Mouse (Mus musculus) T-helper 1 cell (primary cell): ENCODE measurements around the gene Creg1.

ENCODE experiments used
- in situ Hi-C: fragments of 300-600 bp; cut with MboI, MseI; formaldehyde crosslinking; loops from one replicate; pipeline ENCODE4 v1.15.1; 2025; ENCODE audit warnings: high pct_unique_total_duplicates

Gene Creg1

DNA sequence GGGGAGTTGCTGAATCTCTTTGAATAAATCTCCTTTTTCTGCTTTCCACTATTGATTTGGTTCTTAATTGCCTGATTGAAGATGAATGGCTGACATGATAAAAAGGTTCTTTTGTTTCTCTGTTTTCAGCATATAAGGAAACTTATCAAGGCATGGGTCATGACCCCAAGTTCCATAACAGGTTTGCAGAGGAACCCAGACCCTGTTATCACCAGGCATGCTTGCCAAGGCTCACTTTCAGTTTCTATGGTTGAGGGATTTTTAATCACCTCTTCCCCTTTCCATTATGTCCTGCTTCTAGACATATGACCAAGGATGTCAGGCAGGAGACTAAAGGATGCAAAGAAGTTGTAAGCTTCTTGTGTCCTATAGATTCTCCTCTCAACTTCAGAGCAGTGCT, 12.4 kb upstream of the Creg1 start:
- in situ Hi-C loops = loop anchor here (25.0 kb wide), 1 partner anchor 636 kb away; the partner anchor contains the start of gene Tada1

DNA sequence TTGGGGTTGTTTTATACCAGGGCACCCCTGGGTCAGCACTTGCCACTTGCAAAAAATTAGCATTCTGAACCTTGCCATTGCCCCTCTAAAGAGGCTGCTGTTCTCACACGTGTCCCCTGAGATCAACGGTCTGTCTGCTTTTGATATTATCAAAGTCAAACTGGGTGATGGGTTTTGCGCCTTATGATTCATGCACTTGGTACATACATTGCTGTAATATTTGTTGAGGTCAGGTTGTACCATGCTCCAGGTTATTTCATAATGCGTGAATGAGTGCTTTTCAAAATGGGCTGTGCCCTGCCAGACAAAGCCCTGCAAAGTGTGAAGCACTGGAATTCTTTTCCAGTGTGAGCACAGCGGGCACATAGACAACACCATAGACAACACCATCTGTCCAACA, 11.7 kb upstream of the Creg1 start:
- in situ Hi-C loops = loop anchor here (25.0 kb wide), 1 partner anchor 635 kb away; the partner anchor contains the start of gene Tada1

DNA sequence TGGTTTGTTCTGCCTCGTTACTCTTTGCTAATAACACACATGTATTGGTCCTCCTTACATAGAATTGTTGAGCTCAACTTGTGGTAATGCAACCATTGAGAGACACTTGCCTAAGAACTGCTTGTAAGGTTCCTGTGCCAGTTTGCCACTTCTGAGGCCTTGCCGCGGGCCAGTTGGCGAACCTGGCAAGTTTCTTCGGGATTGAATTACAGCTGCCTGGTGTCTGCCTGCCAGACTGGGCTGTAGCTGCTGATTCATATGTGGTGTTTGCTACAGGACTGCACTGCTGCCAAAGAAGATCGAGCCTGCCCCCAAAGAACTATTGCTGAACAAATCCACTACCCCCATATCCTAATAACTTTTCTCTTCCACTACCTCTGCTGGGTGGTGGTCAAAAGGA, 9.3 kb upstream of the Creg1 start:
- in situ Hi-C loops = loop anchor here (25.0 kb wide), 1 partner anchor 633 kb away; the partner anchor contains the start of gene Tada1

DNA sequence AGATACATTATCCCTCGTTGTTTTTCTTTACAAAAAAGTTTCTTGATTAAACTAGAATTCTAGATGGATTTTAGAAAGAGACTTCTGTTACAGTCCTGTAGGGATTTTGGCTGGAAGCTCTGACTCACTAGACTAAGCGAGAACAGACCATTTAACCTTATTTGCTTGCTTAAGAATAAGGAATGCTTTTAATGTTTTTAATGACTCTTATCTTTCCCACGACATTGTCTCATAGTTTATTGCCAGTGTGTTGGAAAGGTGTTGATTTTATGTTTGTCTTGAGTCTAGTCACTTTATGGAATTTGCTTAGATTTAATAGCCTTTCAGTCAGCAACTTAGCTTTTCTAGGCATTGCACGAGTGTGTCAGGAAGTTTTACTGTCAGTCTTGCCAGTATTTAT, 8.4 kb upstream of the Creg1 start:
- in situ Hi-C loops = loop anchor here (25.0 kb wide), 1 partner anchor 632 kb away; the partner anchor contains the start of gene Tada1

DNA sequence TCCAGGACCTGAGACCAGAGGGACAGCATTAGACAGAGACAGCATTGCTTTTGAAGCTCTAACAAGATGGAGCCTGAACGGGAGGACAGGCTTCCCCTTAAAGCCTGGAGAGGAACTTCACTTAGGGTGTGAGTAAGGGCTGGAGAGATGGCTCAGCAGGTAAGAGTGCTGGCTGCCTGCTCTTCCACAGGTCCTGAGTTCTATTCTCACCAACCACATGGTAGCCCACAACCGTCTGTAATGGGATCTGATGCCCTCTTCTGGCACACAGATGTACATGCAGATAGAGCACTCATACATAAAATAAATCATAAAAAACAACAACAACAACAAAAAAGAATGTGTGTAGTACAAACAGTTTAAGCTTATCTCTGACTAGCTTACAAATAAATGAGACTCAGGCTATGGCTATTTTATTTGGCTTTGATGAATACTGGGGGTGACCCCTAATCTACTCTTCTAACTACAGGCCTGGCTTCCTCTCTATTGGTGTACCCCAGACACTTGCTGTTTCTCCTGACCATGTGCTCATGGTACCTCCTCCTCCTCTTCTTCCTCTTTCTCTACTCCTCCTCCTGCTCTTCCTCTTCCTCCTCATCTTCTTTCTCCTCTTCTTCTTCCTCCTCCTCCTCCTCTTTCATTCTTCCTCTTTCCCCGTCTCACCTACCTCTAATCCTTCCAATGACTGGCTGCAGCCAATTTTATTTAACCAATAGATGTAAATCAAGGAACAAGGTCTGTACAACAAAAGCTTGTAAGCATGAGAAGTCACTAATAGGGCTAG, 1.8 kb upstream of the Creg1 start:
- in situ Hi-C loops = loop anchor here (10.0 to 25.0 kb wide), 2 partner anchors 626 to 1233 kb away; partner anchors contain the start of gene Tada1

DNA sequence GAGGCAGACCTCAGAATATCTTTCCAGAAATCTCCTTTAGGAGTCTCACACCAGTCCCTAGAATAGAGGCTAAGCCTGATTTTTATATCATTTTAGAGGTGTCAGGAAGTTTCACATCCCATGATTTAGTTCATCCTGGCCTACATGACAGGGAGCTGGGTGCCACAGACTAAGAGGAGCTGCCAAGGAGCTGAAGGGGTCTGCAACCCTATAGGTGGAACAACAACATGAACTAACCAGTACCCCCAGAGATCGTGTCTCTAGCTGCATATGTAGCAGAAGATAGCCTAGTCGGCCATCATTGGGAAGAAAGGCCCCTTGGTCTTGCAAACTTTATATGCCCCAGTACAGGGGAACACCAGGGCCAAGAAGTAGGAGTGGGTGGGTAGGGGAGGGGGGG, 1.0 kb upstream of the Creg1 start:
- in situ Hi-C loops = loop anchor here (10.0 to 25.0 kb wide), 2 partner anchors 625 to 1232 kb away; partner anchors contain the start of gene Tada1

DNA sequence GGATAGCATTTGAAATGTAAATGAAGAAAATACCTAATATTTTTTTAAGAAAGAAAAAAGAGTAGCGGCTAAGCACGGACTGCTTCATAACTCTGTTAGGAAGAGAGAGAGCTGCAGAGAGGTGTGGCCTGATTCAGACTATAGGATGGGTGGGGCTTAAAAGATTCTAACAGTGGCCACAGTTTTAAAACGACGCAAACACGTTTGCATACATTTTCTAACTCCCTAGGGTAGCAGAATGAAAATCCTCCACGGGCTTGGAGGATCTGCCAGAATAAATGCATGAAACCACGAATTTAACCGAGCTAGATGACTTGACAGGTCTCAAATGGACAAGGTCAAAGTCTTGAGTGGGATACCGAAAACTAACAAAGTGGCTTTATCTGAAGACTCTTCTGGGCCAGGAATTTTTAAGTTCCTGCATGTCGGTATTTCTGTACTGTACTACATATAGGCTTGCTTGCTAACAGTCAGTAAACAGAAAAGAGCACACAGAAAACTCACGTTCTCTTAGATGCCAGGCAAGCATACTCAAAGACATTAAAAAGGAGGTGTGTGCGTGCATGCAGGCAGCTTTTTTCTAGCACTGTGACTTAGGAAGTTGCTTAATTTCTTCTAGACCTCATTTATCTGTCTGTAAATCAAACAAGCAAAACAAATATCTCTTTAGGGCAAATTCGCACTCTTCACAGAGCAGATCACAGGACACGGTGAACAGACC, 472 bp upstream of the Creg1 start:
- in situ Hi-C loops = loop anchor here (10.0 to 25.0 kb wide), 2 partner anchors 624 to 1232 kb away; partner anchors contain the start of gene Tada1

DNA sequence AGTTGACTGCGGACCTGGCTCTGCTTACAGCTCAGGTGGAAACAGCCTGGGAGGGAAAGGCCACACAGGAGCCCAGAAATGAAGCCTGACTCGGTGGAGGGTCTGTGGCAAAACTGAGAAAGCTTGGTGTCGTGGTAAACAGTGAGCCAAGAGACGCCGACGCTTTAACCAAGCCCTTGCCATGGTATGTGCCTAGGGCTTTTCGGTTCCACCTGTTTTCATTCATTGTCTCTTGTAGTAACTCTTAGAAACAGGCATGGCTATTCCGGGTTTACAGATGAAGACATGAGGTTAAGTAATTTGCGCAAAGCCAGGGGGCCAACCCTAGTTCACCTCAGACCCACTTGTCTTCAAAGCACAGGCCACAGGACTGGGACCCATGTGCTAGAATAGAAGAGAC, 1.0 kb downstream of the Creg1 start:
- in situ Hi-C loops = loop anchor here (10.0 to 25.0 kb wide), 2 partner anchors 623 to 1230 kb away; partner anchors contain the start of gene Tada1

DNA sequence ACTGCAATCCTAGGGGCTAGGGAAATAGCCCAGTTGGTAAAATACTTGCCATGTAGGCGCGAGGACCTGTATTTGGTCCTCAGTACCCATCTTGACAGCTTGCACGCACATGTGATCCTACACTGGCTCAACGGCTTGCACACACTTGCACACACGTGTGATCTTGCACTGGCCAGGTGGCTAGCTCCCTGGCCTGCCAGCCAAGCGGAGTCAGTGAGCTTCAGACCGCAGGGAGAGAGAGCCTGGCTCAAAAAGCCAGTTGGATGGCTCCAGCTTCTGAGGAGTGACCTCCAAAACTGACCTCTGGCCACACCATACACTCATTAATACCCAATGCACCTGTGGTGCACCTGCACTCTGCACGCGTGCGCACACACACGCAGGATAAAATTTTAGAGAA, 1.5 kb downstream of the Creg1 start:
- in situ Hi-C loops = loop anchor here (5.0 to 25.0 kb wide), 3 partner anchors 547 to 1230 kb away; partner anchors contain the start of gene Tada1

DNA sequence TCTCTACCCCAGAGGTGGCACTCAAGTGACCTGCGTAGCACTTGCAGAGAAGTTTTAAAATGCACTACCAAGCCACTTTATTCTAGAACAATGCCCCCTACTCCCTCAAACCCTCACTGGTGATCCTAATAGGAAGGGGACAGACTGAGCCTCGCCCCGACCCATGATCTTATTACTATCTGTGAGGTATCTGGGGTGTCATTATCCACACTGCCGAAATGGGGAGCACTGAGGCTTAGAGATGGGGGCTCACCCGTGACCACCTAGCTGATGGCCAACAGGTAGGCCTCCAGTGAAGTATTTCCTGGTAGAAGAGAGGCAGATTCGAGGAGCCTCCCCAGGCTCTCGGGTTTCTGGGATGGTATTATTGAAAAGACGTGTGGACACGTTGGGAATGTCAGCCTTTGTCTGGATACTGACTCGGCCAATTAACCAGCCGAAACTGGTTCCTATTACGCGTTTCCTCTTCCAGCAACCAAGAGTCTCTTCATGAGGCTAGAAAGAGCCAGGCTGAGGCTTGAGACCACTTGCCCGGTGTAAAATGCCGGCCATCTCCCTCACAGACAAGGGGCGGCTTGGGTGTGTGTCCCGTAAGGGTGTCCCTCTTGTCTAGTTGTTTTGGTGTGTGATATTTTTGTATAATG, 2.2 kb downstream of the Creg1 start:
- in situ Hi-C loops = loop anchor here (5.0 to 25.0 kb wide), 3 partner anchors 547 to 1229 kb away; partner anchors contain the start of gene Tada1

DNA sequence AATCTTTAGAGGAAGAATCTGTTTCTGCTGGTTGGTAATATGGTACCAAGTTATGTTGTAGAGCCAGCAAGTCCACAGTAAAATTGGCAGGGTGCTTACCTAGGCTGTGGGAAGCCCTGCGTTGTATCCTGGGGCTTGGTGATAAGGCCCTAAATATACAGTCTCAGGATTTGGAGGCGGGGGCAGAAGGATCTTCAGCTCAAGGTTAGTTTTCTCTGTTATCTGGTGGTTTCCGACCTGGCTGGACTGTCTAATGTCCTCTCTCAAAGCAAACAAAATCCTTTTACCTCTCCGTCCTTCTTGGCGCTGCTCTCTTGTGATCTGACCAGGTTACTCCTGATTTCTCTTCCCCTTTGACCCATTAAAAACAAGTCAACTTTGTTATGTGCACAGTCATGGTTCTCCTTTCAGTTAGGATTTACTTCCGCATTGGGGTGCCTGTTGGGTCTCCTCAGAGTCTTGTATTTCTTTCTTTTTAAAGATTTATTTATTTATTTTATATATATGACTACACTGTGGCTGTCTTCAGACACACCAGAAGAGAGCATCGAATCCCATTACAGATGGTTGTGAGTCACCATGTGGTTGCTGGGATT, 2.8 kb downstream of the Creg1 start:
- in situ Hi-C loops = loop anchor here (5.0 to 25.0 kb wide), 3 partner anchors 546 to 1228 kb away; partner anchors contain the start of gene Tada1

DNA sequence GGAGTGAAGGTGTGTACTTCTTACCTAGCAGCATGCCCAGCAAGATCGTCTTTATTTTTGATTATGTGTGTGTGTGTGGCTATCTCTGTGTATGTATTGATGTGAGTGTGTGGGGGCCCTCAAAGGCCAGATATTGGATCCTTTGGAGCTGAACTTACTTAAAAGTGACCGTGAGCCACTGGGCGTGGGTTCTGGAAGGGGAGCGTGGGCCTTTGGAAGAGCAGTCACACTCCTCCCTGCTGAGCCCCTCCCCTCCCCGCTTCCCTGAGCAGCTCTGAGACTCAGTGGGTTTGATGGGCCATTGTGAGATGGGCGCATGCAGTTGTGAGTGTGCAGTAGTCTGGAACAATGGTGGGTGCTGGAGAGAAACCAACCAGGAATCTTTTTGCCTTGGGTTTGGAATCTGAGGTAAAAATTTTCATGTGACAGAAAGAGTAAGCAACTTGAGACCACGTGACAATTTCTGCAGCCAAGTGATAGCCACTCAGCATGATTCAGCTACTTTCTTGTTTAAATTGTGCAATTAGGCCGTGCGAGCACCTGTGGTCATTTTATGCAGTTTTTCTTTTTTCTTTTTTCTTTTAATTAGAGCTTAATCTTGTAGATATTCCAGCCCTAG, 5.5 kb downstream of the Creg1 start:
- in situ Hi-C loops = loop anchor here (5.0 to 25.0 kb wide), 3 partner anchors 543 to 1226 kb away; partner anchors contain the start of gene Tada1

DNA sequence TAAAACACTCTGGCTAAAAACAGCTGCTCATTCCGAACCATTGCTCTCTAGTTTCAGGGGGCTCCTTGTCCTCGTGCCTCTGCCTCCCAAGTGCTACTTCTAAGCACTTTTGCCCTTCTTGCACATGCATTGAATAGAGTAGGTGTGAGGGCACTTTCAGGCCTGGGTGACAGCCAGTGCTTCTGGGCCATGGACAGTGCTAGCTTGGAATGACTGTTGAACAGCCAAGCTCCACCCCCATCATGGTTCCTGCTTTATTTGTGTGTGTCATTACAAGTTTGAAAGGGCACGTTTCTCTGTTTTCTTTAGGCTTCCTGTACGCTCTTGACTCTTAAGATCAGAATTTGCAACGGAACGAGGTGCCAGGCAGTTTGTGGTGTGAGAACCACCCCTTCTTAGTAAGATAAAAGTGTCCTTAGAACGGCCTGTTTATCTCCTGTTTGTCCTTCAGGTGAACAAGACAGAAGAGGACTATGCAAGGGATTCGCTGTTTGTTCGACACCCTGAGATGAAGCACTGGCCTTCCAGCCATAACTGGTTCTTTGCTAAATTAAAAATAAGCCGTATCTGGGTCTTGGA, 6.7 kb downstream of the Creg1 start:
- in situ Hi-C loops = loop anchor here (10.0 to 25.0 kb wide), 2 partner anchors 215 to 617 kb away; partner anchors contain the start of gene Tada1

DNA sequence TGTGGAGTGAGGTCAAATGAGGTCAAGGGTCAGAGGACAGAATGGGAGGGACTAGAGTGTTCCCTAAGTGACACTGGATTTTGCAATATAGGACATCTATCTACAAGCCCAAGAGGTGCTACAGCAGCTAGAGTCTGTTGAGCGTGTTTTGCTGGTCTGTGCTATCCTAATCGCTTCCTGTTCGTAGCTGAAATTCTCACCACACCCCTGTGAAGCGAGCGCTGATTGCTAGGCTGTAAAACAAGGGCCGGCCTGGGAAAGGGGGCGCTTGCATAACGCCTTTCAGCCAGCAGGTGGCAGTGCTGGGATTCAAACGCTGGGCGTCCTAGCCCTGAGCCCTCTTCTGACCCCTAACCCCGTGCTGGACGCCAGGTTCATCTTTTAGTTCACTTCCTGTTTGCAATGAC, 7.9 kb downstream of the Creg1 start:
- in situ Hi-C loops = loop anchor here (10.0 to 25.0 kb wide), 2 partner anchors 213 to 616 kb away; partner anchors contain the start of gene Tada1

DNA sequence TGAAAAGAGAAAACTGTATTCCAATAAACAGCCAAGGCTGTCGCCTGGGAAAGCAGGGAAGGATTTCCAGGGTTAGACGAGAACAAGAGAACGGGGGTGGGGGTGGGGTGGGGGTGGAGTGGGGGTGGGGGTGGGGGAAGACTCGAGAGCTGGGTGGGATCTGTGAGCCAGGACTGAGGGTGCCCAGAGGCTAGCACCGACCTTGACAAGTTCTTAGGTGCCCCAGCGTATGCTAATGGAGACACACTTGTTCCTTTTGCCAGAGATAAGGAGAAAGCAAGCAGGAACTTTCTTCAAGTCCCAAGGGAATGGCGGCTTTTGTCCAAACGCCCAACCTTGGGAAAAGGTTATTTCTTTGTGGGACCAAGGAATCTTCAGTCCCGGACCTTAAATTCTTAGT, 8.5 kb downstream of the Creg1 start:
- in situ Hi-C loops = loop anchor here (10.0 to 25.0 kb wide), 2 partner anchors 213 to 615 kb away; partner anchors contain the start of gene Tada1

DNA sequence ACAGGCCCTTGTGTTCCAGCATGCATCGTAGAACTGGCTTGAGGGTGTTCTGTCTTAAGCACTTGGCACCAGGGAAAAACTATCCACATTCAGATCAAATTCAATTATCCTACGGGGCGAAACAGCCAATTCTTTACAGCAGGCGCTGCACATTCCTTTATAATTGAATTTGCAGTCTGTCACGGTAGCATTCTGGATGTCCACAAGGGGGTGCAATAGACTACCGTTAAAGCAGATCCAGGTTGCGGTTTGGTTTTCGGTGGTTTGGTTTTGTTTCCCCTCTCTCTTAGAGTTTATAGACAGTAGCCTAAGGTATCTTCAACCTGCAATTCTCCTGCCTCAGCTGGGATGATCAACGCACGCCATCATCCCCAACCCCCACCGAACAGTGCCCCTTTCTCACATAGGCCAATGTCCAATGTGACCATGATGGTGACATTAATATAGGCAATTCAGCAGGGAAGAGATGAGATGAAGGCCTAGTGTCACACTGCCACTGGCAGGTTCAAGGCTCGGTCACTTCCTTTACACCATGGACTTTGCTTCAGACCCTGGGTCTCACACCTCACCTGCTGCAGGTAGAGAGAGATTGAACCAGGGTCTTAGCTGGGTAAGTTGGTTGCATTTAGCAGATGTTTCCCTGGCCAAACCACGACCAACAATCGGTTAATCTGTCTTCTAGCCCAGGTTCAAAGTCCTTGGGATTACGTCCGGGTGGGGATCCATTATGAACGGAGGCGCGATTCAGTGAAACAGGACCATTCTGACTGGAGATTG, 12.2 kb downstream of the Creg1 start:
- in situ Hi-C loops = loop anchor here (5.0 to 10.0 kb wide), 2 partner anchors 209 to 377 kb away; no protein-coding TSS in a partner anchor

DNA sequence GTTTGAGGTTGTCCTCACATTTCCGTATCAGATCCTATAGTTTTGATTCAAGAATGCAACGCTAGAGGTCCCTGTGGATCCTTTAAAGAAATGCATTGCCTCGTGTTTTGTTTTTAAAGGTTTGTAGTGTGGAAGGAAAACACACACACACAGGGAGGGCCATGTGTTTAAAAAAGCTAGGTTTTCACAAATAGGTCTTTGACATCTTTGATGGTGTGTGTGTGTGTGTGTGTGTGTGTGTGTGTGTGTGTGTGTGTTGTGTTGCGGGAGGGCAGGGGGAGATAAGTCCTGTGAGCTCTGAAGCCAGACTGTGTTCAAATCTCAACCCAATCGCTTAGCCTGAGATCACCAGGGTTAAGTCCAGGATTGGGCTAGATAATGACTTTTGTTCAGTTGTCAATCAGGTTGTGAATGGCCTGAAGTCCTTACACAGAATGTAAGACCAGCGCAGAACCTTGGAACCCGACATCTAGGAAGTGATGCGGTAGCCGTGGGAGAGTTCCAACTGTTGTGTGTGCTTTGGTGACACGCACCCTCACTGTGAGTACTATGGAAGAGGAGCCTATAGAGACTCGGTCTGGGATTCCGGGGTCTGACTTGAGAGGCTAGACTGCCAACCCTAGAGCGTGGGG, 16.5 kb downstream of the Creg1 start:
- in situ Hi-C loops = loop anchor here (5.0 to 10.0 kb wide), 3 partner anchors 77 to 372 kb away; no protein-coding TSS in a partner anchor

DNA sequence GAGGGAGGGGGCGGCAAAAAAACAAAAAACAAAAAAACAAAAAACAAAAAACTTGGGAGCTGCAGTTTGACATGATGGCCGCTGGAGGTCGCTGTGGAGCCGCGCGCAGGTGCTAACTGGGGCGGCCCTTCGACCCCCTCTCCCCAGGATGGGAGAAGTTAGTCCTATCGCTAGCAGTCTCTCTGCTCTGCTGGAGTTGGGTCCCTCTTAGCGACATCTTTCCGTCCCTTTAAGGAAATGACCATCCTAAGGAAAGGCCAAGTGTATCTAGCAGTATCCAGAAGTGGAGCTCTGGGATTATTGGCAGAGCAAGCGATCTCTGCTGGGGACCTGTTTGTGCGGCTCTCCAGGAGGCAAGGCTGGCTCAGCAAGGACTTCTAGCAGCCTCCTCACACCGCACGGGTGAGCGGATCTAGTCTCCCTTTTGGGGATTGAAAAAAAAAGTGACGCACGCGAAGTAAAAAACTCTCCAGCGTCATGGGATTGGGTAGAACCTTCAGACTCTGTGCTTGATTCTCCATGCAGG, 17.1 kb downstream of the Creg1 start:
- in situ Hi-C loops = loop anchor here (5.0 kb wide), 1 partner anchor 77 kb away; no protein-coding TSS in a partner anchor
